In genomic region chr14:33447027-33447569, GRCm38 (mm10) we compare ENCODE assay signal across 8 mouse cellular contexts. TPM values are rescaled to one million over a fixed set of nuclear protein-coding genes. Genes with fewer than 3 reads are reported as not detected.
A peak's percentile ranks its signal among the peaks of the same experiment; 100 is the strongest.
DNase-seq lines count a peak whose midpoint lies in the region; ATAC-seq and TF ChIP-seq lines count a peak whose summit lies in the region.

Gene Mapk8, minus strand, starts transcription at chr14:33447158.

- H3K4me1 ChIP-seq in bone marrow, adult 2 months (ENCODE audit: control insufficient read depth, insufficient read depth, low read length), result no peaks in the 10 kb centered on the region; the same call in 1 of the 2 replicates
- H3K4me1 ChIP-seq in embryonic facial prominence, embryonic 15.5 days, result peaks cover 8% of the 10 kb centered on the region; the same call in 1 of the 2 replicates
- H3K4me1 ChIP-seq in heart, embryonic 10.5 days, result peaks cover 22% of the 10 kb centered on the region
- peaks cover 15% of the 10 kb centered on the region for H3K4me1 ChIP-seq in kidney, embryonic 15.5 days

- no peak for TF ChIP-seq CTCF in bone marrow, adult 2 months (IDR thresholded peaks at IDR 0.05; ENCODE audit: control insufficient read depth, insufficient read depth, low read length)

- WGBS in bone marrow, adult 2 months, result under 1% methylated on average over 68 of the region's 70 CpGs
- under 1% methylated on average over 70 of the region's 70 CpGs for WGBS in embryonic facial prominence, embryonic 15.5 days
- 1% methylated on average over 67 of the region's 70 CpGs for WGBS in heart, embryonic 10.5 days
- under 1% methylated on average over 70 of the region's 70 CpGs for WGBS in kidney, embryonic 15.5 days

- peak within 1 kb of the TSS; percentile 82 for H3K4me3 ChIP-seq in bone marrow, adult 2 months (replicated peaks; ENCODE audit: control insufficient read depth, low read depth, low read length)
- peak within 1 kb of the TSS; percentile 89 for H3K4me3 ChIP-seq in embryonic facial prominence, embryonic 15.5 days (replicated peaks)
- H3K4me3 ChIP-seq in heart, embryonic 10.5 days, result peak within 1 kb of the TSS; percentile 90
- H3K4me3 ChIP-seq in kidney, embryonic 15.5 days (replicated peaks), result peak within 1 kb of the TSS; percentile 93

- H3K36me3 ChIP-seq in embryonic facial prominence, embryonic 15.5 days, result no peaks in the 10 kb centered on the region
- no peaks in the 10 kb centered on the region for H3K36me3 ChIP-seq in heart, embryonic 10.5 days
- H3K36me3 ChIP-seq in kidney, embryonic 15.5 days, result no peaks in the 10 kb centered on the region

- peak; percentile 93 for DNase-seq in 416B (ENCODE audit: low read depth)
- DNase-seq in heart, embryonic 10.5 days (ENCODE audit: low spot score), result peak; percentile 97
- peak; percentile 98 for DNase-seq in liver
- peak; percentile 99 for DNase-seq in spleen, postnatal 4 days (ENCODE audit: low spot score in 2 of 2)

- H3K9me3 ChIP-seq in embryonic facial prominence, embryonic 15.5 days (replicated peaks), result no peaks in the 10 kb centered on the region
- H3K9me3 ChIP-seq in heart, embryonic 10.5 days, result no peaks in the 10 kb centered on the region
- no peaks in the 10 kb centered on the region for H3K9me3 ChIP-seq in kidney, embryonic 15.5 days (replicated peaks)

- H3K27me3 ChIP-seq in embryonic facial prominence, embryonic 15.5 days, result no peaks in the 10 kb centered on the region
- H3K27me3 ChIP-seq in heart, embryonic 10.5 days (ENCODE audit: insufficient read depth, poor library complexity, severe bottlenecking), result peaks cover 22% of the 10 kb centered on the region
- H3K27me3 ChIP-seq in kidney, embryonic 15.5 days, result peaks cover 23% of the 10 kb centered on the region

- peak; percentile 99 for ATAC-seq in embryonic facial prominence, embryonic 15.5 days (ENCODE audit: insufficient number of reproducible peaks, low FRiP score, low TSS enrichment, low read depth)
- peak; percentile 99 for ATAC-seq in kidney, embryonic 15.5 days (replicated peaks; ENCODE audit: low FRiP score)
- peak; percentile 88 for ATAC-seq in monocyte, adult 5-6 weeks (replicated peaks; ENCODE audit: insufficient number of reproducible peaks, low FRiP score, low TSS enrichment, poor library complexity, severe bottlenecking)

- peak; percentile 80; the same call in 1 of the 2 replicates for TF ChIP-seq POLR2A in bone marrow, adult 2 months (IDR thresholded peaks at IDR 0.05; ENCODE audit: borderline replicate concordance, control insufficient read depth, low read depth, low read length)

- peak within 1 kb of the TSS; percentile 85 for H3K9ac ChIP-seq in embryonic facial prominence, embryonic 15.5 days
- H3K9ac ChIP-seq in kidney, embryonic 15.5 days, result peak within 1 kb of the TSS; percentile 85

- H3K4me2 ChIP-seq in embryonic facial prominence, embryonic 15.5 days (replicated peaks), result peak within 1 kb of the TSS; percentile 58
- peak within 1 kb of the TSS; percentile 70 for H3K4me2 ChIP-seq in kidney, embryonic 15.5 days

- H3K27ac ChIP-seq in bone marrow, adult 2 months (ENCODE audit: control insufficient read depth, insufficient read depth, low read depth, low read length, poor library complexity), result peak within 1 kb of the TSS; percentile 80
- H3K27ac ChIP-seq in embryonic facial prominence, embryonic 15.5 days (replicated peaks), result peak within 1 kb of the TSS; percentile 89
- peak within 1 kb of the TSS; percentile 99 for H3K27ac ChIP-seq in heart, embryonic 10.5 days
- peak within 1 kb of the TSS; percentile 94 for H3K27ac ChIP-seq in kidney, embryonic 15.5 days

RNA-seq across cellular contexts. Expression of gene Mapk8, which starts in this region (rescaled TPM):
- polyA plus RNA-seq in bone marrow, adult 2 months (2011; ENCODE audit: insufficient read depth, insufficient read length, low replicate concordance, missing spikeins), result 4.3 and 14.3 TPM in 2 replicates
- 15.2 and 17.8 TPM in 2 replicates for polyA plus RNA-seq in embryonic facial prominence, embryonic 15.5 days (2015; fragmentation: Nextera tagmentation; extraction: Ambion mirVana)
- 14.9 and 19.0 TPM in 2 replicates for polyA plus RNA-seq in heart, embryonic 10.5 days (2016; fragmentation: Nextera tagmentation; extraction: Ambion mirVana)
- 17.8 and 19.9 TPM in 2 replicates for polyA plus RNA-seq in kidney, embryonic 15.5 days (2015; fragmentation: Nextera tagmentation; extraction: Ambion mirVana)
- 45.5 to 65.9 TPM (median 59.4 TPM) in 3 replicates for total RNA-seq in monocyte, adult 5-6 weeks (2017)

Comparison
In these comparisons a context has a peak if more than half of its experiments do, and no peak if none do; other contexts are left out.
1. Peak in every context shown above with its lines: DNase-seq, ATAC-seq, H3K4me3 ChIP-seq and H3K27ac ChIP-seq.